Mouse (Mus musculus) kidney, postnatal 0 days (tissue): Measurements from ENCODE around the gene Lypd3. TPM values are rescaled to one million over a fixed set of nuclear protein-coding genes. Genes with fewer than 3 reads are reported as not detected.

ENCODE experiments used
- ATAC-seq: fragments of 200-750 bp; cut with Nextera tagmentation; replicated peaks from 2 replicates; pipeline ENCODE4 v1.8.0; 2017; ENCODE audit warnings: low read depth, moderate number of reproducible peaks, moderate TSS enrichment, moderate library complexity; ENCODE audit not compliant: low FRiP score
- DNase-seq: peaks from one replicate; pipeline ENCODE4 v3.0.0-alpha.2; 2016; ENCODE audit warnings: low spot score
- H3K27ac ChIP-seq: fragments of 300-500 bp; sonication (generic); 2 replicates; pipeline ENCODE4 v1.5.1; 2014; ENCODE audit warnings: mild to moderate bottlenecking
- H3K27me3 ChIP-seq: fragments of 300-500 bp; sonication (generic); 2 replicates; pipeline ENCODE4 v1.6.1; 2014; ENCODE audit warnings: low read length, mixed read lengths; ENCODE audit not compliant: insufficient read depth
- H3K36me3 ChIP-seq: fragments of 300-500 bp; sonication (generic); 2 replicates; pipeline ENCODE4 v1.6.1; 2014; ENCODE audit warnings: low read length, mixed read lengths; ENCODE audit not compliant: insufficient read depth
- H3K4me1 ChIP-seq: fragments of 300-500 bp; sonication (generic); replicated peaks from 2 replicates; pipeline ENCODE4 v1.6.1; 2014; ENCODE audit warnings: antibody characterized with exemption, low read length, mixed read lengths; ENCODE audit not compliant: insufficient read depth
- H3K4me2 ChIP-seq: fragments of 300-500 bp; sonication (generic); 2 replicates; pipeline ENCODE4 v1.6.1; 2014; ENCODE audit warnings: mild to moderate bottlenecking, low read length, moderate library complexity, mixed read lengths
- H3K4me3 ChIP-seq: fragments of 300-500 bp; sonication (generic); replicated peaks from 2 replicates; pipeline ENCODE4 v1.5.1; 2014; ENCODE audit warnings: low read depth, low read length
- H3K9ac ChIP-seq: fragments of 300-500 bp; sonication (generic); 2 replicates; pipeline ENCODE4 v1.6.1; 2014; ENCODE audit warnings: low read depth, low read length
- H3K9me3 ChIP-seq: fragments of 300-500 bp; sonication (generic); replicated peaks from 2 replicates; pipeline ENCODE4 v1.6.1; 2016; ENCODE audit warnings: low read length, inconsistent platforms, mixed read lengths
- CTCF ChIP-seq: IDR thresholded peaks from 2 replicates; pipeline ENCODE4 v1.5.1; 2016; ENCODE audit warnings: antibody characterized with exemption, low read depth, mild to moderate bottlenecking, moderate library complexity
- WGBS: fragments of 180-500 bp; shearing (Covaris S2); extraction: QIAGEN DNeasy Blood & Tissue Kit; methylation state at CpG from one replicate; pipeline ENCODE4 v1.1.7; 2014; 5-methylcytosine and 5-hydroxymethylcytosine counted together
- polyA plus RNA-seq: library from polyadenylated mRNA; unstranded; fragments of >200 nt; fragmentation: Nextera tagmentation; extraction: Ambion mirVana; gene quantifications from 2 replicates; pipeline ENCODE4 v1.2.1, GENCODE M21; 2015

The Lypd3 gene
- 0.68 and 0.88 TPM in 2 replicates for polyA plus RNA-seq

- TF ChIP-seq CTCF = no peak
- Histone ChIP-seq H3K4me2 (no peak within 1 kb of the TSS), H3K9ac (no peak within 1 kb of the TSS), H3K9me3 (no peaks in the 10 kb centered on the region), H3K36me3 (no peaks in the 10 kb centered on the region), H3K27ac (no peak within 1 kb of the TSS), H3K4me3 (no peak within 1 kb of the TSS), H3K4me1 (no peaks in the 10 kb centered on the region; the same call in 1 of the 2 replicates), H3K27me3 (peaks cover 17% of the 10 kb centered on the region)
- WGBS = 17% methylated on average over 15 of the region's 15 CpGs
- DNase-seq (no peak), ATAC-seq (no peak; the same call in 1 of the 2 replicates)
Measured at GRCm38 (mm10) chr7:24636264-24636663, at the start of gene Lypd3. Lypd3 (plus strand) TSS chr7:24636550.

DNA sequence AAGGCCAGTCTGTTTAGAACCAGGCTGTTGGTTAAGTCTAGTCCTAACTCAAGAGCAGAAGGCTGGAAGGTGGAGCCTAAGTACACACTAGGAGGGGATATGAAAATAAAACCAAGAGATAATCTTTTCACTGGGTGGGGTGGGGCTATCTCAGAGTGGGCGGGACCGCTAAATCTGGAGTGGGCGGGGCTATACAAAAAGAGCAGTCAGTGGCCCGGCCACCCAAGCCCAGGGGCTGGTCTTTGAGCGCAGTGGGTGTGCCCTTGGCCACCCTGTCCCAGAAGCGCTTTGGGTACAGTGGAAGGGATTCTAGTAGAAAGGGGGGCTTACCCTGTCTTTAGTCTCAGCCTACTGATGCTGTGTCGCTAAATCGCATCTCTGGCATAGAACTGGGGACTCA lies 49.5 kb upstream of the Lypd3 start:
- peak overlapping the region; percentile 62 for H3K4me2 ChIP-seq
- H3K36me3 ChIP-seq = no peaks in the 10 kb centered on the region
- H3K9me3 ChIP-seq = no peaks in the 10 kb centered on the region
- no peak overlapping the region for H3K27ac ChIP-seq
- whole genome bisulfite sequencing = 20% methylated on average over 8 of the region's 8 CpGs
- peak overlapping the region; percentile 41 for H3K4me3 ChIP-seq
- 0 out of 2 replicates have a peak, but pooled peaks cover 3% of the 10 kb centered on the region for H3K27me3 ChIP-seq
- TF ChIP-seq CTCF = no peak
- peak overlapping the region; percentile 64; the same call in 1 of the 2 replicates for H3K9ac ChIP-seq
- H3K4me1 ChIP-seq = 0 out of 2 replicates have a peak, but pooled peaks cover 4% of the 10 kb centered on the region
- DNase-seq = peak; percentile 70
- ATAC-seq = peak; percentile 60

DNA sequence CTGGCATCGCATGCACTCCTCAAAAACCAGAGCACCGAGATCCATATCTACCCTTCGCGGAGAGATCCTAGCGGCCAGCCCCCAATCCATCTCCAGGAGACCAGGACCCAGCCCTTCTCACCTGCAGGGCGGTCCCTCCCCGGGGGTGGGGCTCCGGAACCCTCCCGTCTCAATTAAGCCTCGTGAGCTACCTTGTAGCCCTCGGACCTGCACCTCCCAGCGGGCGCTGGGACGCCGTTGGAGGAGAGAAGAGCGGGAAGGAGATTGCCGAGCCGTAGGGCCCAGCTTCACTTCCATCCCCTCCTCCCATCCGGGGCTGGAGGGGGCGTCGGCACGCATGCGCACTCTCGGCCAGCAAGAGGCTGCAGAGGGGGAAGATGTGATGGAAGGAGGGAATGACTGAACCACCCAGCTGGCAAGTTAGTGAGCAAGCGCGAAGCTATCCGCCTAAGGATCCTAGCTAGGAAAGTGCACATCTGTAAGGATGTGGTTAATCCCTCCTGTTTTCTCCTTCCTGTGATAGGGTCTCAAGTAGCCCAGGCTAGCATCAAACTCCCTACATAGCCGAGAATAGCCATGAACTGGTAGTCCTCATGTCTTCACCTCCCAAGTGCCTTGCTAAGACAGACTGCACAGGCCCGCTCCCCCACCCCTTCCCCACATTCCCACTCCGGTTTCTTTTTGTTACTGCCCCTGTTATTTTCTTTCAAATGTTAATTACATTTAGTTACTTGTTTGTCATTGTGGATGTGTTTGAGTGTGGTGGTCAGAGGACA lies 48.8 kb upstream of the Lypd3 start, which contains the start of the genes Ethe1 and Zfp575:
TSS of gene Ethe1 (plus strand) at position 214 of the 776 bp plus-strand sequence.
TSS of gene Zfp575 (minus strand) at position 312 of the 776 bp plus-strand sequence.
- no peak within 1 kb of the TSS for H3K27ac ChIP-seq
- H3K4me2 ChIP-seq = peak within 1 kb of the TSS; percentile 62
- DNase-seq (peak; percentile 80), ATAC-seq (0 out of 2 replicates have a peak, but pooled peaks have one; percentile 12)
- no peaks in the 10 kb centered on the region for H3K36me3 ChIP-seq
- H3K9ac ChIP-seq = peak within 1 kb of the TSS; percentile 64
- 0 out of 2 replicates have a peak, but pooled peaks cover 4% of the 10 kb centered on the region for H3K4me1 ChIP-seq
- WGBS = 8% methylated on average over 30 of the region's 30 CpGs
- peak within 1 kb of the TSS; percentile 41 for H3K4me3 ChIP-seq
- no peaks in the 10 kb centered on the region for H3K9me3 ChIP-seq
- TF ChIP-seq CTCF = no peak
- H3K27me3 ChIP-seq = 0 out of 2 replicates have a peak, but pooled peaks cover 3% of the 10 kb centered on the region

GRCm38 (mm10) chr7:24588336-24588735 lies 48.0 kb upstream of the Lypd3 start:
- no peak overlapping the region for H3K4me2 ChIP-seq
- WGBS = 47% methylated on average over 13 of the region's 13 CpGs
- 0 out of 2 replicates have a peak, but pooled peaks cover 3% of the 10 kb centered on the region for H3K27me3 ChIP-seq
- DNase-seq = peak; percentile 62
- TF ChIP-seq CTCF = no peak
- no peaks in the 10 kb centered on the region for H3K36me3 ChIP-seq
- no peaks in the 10 kb centered on the region for H3K9me3 ChIP-seq
- no peak overlapping the region for H3K9ac ChIP-seq
- 0 out of 2 replicates have a peak, but pooled peaks have one; percentile 35 for ATAC-seq
- peaks cover 4% of the 10 kb centered on the region; the same call in 1 of the 2 replicates for H3K4me1 ChIP-seq
- H3K27ac ChIP-seq = no peak overlapping the region
- no peak overlapping the region for H3K4me3 ChIP-seq

DNA sequence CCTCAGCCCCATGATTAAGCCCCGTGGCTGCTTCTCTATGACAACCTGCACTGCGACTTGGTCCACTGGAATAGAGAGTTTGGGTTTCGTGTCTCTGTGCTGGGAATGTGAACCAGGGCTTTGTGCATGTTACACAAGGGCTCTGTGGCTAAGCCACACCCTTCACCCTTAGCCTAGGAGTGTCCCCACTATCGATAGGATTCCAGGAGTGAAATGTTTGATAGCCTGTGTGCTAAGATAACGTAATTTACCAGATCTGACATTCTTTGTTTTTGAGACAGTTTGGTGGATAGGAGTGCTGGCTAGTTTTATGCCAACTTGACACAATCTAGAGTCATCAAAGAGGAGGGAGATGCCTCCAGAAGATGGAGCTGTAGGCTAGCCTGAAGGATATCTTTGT lies 44.6 kb upstream of the Lypd3 start:
- DNase-seq = no peak
- H3K9ac ChIP-seq = no peak overlapping the region
- no peaks in the 10 kb centered on the region for H3K9me3 ChIP-seq
- H3K27ac ChIP-seq = no peak overlapping the region
- no peaks in the 10 kb centered on the region for H3K27me3 ChIP-seq
- no peak overlapping the region for H3K4me3 ChIP-seq
- no peak for ATAC-seq
- WGBS = 68% methylated on average over 5 of the region's 5 CpGs
- no peaks in the 10 kb centered on the region for H3K36me3 ChIP-seq
- peaks cover 8% of the 10 kb centered on the region for H3K4me1 ChIP-seq
- peak; percentile 10; the same call in 1 of the 2 replicates for TF ChIP-seq CTCF
- no peak overlapping the region for H3K4me2 ChIP-seq

DNA sequence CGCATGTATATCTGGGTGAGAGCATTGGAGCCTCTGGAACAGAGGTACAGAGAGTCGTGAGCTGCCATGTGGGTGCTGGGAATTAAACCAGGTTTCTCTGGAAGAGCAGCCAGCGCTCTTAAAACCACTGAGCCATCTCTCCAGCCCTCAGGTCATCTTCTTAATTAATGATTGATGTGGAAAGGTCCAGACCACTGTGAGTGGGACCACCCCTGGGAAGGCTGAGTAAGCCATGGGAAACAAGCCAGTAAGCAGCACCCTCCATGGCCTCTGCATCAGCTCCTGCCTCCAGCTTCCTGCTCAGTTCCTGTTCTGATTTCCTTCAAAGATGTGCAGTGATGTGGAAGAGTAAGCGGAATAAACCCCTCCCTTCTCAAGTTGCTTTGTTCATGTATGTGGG lies 44.2 kb upstream of the Lypd3 start:
- WGBS = 32% methylated on average over 4 of the region's 4 CpGs
- Histone ChIP-seq H3K9me3 (no peaks in the 10 kb centered on the region), H3K9ac (no peak overlapping the region), H3K4me2 (no peak overlapping the region), H3K36me3 (no peaks in the 10 kb centered on the region), H3K4me1 (peaks cover 8% of the 10 kb centered on the region), H3K4me3 (no peak overlapping the region), H3K27me3 (no peaks in the 10 kb centered on the region), H3K27ac (peak overlapping the region; percentile 36; the same call in 1 of the 2 replicates)
- no peak for TF ChIP-seq CTCF
- DNase-seq = no peak
- peak; percentile 60 for ATAC-seq
